Mouse (Mus musculus): ENCODE data around the gene Dnajc28.
"Not testable (repeated sequence)": the region's sequence is repeated elsewhere in the genome, so short reads cannot be mapped to it uniquely, and the experiment has no call there.

Dnajc28 gene

DNA sequence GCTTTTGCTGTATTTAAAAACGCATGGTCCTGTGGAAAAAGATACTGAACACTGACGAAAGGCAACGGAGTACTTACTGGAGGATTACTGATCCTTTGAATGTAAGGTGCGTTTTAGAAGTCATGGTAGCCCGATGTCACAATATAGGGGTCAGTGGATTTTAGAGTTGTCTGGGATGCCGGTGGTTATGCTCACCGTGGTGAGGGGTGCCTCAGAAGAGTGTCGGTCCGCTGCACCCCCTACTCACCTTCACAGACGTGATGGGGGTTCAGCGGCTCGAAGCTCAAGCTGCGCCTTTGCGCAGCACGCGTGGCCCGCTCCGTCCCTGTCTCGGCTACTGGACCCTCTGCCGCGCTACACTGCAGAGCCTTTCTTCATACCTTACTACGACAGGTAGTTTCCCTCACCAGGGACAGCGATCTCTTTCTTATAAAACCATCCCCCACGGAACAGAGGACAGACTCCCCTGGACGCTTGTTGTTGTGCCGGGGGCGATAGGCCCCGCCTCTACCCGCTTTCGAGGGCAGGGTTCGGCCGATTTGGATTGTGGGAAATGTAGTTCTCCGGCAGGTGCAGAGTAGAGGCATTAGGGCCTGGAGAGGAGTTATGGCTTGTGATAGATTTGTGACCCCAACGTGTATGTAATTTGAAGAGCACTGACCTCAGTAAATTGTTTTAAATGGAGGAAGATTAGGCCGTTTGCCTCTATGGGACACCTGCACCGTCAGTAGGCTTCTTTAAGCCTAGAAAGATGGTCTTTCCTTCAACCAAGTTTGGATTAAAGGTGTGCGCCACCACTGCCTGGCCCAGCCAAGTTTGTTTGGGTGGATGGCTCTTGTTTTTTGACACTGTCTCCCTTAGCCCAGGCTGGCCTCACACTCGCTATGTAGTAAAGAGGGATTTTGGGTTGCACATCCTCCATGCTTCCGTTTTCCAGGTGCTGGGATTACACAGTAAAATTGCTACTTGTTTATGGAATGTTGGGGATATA, at the start of gene Dnajc28:
Dnajc28 (minus strand) TSS at position 516 of the 991 bp plus-strand sequence.
- in situ Hi-C loops (cut with MboI, MseI): no loop called here

DNA sequence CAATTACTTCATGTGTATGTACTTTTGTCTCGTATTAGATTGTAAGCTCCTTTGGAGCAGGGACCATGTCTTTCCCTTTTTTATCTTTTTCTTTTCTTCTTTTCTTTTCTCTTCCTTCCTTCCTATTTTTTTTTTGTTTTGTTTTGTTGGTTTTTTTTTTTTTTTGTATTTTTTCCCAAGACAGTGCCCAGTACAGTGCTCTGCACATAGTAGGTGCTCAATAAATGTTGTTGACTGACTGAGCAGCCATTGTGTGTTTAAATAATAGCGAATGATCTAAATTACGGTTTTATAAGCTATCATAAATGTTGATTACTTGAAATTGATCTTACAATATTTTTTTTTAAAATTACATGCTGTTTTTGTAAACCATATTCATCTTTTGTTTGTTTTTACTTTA, 45.0 kb upstream of the Dnajc28 start:
- in situ Hi-C loops (cut with MboI, MseI): no loop called here

DNA sequence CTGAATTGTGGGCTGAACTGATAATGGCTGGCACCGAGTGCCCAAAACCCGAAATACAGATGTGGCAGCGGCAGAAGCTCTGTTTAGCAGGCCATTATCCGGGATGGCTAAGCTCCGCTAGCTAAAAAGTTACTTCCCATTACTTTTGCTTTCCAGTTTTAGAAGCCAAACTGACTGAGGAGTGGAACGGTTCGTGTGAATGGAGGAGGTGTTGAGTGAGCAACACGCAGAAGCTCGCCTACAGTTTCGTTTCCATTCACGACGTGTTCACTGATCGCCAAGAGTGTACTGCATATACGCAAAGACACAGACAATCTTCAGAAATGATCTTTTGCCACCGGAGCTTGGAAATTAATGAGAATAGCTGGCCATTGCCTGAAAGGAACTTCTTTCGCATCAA, 43.5 kb upstream of the Dnajc28 start:
- in situ Hi-C loops (cut with MboI, MseI): no loop called here

GRCm38 (mm10) chr16:91661397-91661796, 42.6 kb upstream of the Dnajc28 start:
- in situ Hi-C loops (cut with MboI, MseI): no loop called here

DNA sequence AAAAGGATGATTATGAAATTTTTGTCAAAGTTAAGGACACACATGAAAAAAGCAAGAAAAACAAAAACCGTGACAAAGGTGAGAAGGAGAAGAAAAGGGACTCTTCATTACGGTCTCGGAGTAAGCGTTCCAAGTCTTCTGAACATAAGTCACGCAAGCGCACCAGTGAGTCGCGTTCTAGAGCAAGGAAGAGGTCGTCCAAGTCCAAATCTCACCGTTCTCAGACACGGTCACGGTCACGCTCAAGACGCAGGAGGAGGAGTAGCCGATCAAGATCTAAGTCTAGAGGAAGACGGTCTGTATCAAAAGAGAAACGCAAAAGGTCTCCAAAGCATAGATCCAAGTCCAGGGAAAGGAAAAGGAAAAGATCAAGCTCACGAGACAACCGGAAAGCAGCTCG, 41.0 kb upstream of the Dnajc28 start:
- in situ Hi-C loops (cut with MboI, MseI): loop anchor here (10.0 kb wide), 1 partner anchor 1375 kb away; the partner anchor contains the start of gene Scaf4

DNA sequence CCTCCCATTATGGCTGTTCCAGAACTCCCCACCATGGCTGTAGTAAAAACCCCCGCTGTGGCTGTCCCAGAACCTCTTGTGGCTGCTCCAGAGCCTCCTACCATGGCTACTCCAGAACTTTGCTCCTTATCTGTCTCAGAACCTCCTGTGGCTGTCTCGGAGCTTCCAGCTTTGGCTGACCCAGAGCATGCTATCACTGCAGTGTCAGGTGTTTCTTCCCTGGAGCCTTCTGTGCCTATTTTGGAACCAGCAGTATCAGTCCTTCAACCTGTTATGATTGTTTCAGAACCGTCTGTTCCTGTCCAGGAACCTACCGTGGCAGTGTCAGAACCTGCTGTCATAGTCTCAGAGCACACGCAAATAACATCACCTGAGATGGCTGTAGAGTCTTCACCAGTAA, 39.6 kb upstream of the Dnajc28 start:
- in situ Hi-C loops (cut with MboI, MseI): loop anchor here (10.0 kb wide), 1 partner anchor 1374 kb away; the partner anchor contains the start of gene Scaf4

- in situ Hi-C loops (cut with MboI, MseI): loop anchor here (10.0 kb wide), 1 partner anchor 1372 kb away; the partner anchor contains the start of gene Scaf4
These were observed 38.5 kb upstream of the Dnajc28 start for GRCm38 (mm10) chr16:91657285-91657684.

DNA sequence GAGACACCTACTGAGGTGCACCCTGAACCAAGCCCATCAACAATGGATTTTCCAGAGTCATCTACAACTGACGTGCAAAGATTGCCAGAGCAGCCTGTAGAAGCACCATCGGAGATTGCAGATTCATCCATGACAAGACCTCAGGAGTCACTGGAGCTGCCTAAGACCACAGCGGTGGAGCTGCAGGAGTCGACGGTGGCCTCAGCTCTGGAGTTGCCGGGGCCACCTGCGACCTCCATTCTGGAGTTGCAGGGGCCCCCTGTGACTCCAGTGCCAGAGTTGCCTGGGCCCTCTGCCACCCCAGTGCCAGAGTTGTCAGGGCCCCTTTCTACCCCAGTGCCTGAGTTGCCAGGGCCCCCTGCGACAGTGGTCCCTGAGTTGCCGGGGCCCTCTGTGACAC, 36.5 kb upstream of the Dnajc28 start:
- in situ Hi-C loops (cut with MboI, MseI): loop anchor here (10.0 kb wide), 1 partner anchor 1370 kb away; the partner anchor contains the start of gene Scaf4

GRCm38 (mm10) chr16:91652191-91652590, 33.4 kb upstream of the Dnajc28 start:
- in situ Hi-C loops (cut with MboI, MseI): loop anchor here (10.0 kb wide), 1 partner anchor 1367 kb away; the partner anchor contains the start of gene Scaf4

GRCm38 (mm10) chr16:91649781-91650180, 31.0 kb upstream of the Dnajc28 start:
- in situ Hi-C loops (cut with MboI, MseI): loop anchor here (10.0 kb wide), 1 partner anchor 1365 kb away; the partner anchor contains the start of gene Scaf4

- in situ Hi-C loops (cut with MboI, MseI): no loop called here
These were observed 30.4 kb upstream of the Dnajc28 start for GRCm38 (mm10) chr16:91649246-91649645.

DNA sequence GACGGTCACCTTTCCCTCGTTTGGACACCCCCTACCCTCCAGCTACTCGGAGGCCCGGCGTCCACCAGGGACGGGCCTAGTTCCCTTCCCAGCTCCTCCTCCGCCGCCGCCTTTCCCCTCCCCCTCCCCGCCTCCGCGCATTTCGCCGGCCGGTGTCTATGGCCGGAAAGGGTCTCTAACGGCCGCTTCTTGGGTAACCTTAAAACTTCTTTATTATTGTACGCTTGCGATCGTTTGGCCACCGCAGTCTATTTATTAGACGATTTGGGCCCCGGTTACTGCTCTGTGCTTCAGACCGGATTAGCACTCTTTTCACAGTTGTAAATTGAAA, 29.4 kb upstream of the Dnajc28 start:
- in situ Hi-C loops (cut with MboI, MseI): no loop called here

GRCm38 (mm10) chr16:91647461-91648219, 28.8 kb upstream of the Dnajc28 start, which contains the start of gene Son:
Gene Son (plus strand): TSS chr16:91647506.
- in situ Hi-C loops (cut with MboI, MseI): no loop called here

- in situ Hi-C loops (cut with MboI, MseI): no loop called here
These were observed 28.0 kb upstream of the Dnajc28 start, which contains the start of gene Gart for GRCm38 (mm10) chr16:91646681-91647419. Gene Gart (minus strand): TSS chr16:91646952.

GRCm38 (mm10) chr16:91645995-91646602, 27.3 kb upstream of the Dnajc28 start:
- in situ Hi-C loops (cut with MboI, MseI): no loop called here

GRCm38 (mm10) chr16:91645420-91645819, 26.6 kb upstream of the Dnajc28 start:
- in situ Hi-C loops (cut with MboI, MseI): not testable (repeated sequence)

GRCm38 (mm10) chr16:91644901-91645300, 26.1 kb upstream of the Dnajc28 start:
- in situ Hi-C loops (cut with MboI, MseI): loop anchor here (5.0 kb wide), 1 partner anchor 37 kb away; no protein-coding TSS in a partner anchor

DNA sequence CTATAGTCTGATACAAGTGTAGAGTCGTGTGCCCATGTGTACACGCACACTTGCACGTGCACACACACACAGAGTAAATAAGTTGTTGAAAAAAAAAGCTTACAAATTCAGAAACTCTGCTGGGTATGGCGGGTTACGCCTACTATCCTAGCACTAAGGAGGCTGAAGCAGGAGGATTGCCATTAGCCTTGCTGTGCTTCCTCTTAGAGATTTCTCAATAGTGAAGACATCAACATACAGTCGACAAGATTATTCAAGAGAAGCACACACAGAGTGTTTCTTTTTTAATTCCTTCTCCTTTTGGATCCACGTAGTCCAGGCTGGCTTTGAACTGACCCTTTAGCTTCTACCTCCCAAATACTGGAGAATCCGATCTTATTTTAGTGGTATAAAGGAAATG, 21.3 kb upstream of the Dnajc28 start:
- in situ Hi-C loops (cut with MboI, MseI): loop anchor here (5.0 kb wide), 1 partner anchor 42 kb away; no protein-coding TSS in a partner anchor

DNA sequence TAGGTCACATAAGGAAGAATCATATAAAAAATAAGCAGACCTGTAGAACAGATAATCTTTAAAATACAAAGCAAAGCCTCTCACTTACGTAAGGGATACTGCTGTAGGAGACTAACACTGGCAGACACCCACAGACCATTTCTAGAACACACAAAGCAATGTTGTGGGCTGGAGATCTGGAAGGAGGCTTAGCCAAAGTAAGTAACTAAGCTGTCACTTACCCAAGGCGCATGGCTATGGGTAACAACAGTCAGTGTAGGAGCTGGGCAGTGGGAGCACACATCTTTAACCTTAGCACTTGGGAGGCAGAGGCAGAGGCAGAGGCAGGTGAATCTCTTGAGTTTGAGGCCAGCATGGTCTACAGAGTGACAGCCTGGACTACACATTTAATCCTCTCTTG, 20.8 kb upstream of the Dnajc28 start:
- in situ Hi-C loops (cut with MboI, MseI): loop anchor here (5.0 kb wide), 2 partner anchors 43 to 622 kb away; no protein-coding TSS in a partner anchor

GRCm38 (mm10) chr16:91639161-91639560, 20.3 kb upstream of the Dnajc28 start:
- in situ Hi-C loops (cut with MboI, MseI): loop anchor here (5.0 kb wide), 1 partner anchor 622 kb away; no protein-coding TSS in a partner anchor
